Mouse (Mus musculus): Measurements from ENCODE around the gene Enox1. TPM values are rescaled to one million over a fixed set of nuclear protein-coding genes. Genes with fewer than 3 reads are reported as not detected.
A peak's percentile ranks its signal among the peaks of the same experiment; 100 is the strongest.

Enox1 gene
- total and polyA plus RNA-seq, 2 experiments from 2014 or later = 23.1 to 49.6 TPM

DNA sequence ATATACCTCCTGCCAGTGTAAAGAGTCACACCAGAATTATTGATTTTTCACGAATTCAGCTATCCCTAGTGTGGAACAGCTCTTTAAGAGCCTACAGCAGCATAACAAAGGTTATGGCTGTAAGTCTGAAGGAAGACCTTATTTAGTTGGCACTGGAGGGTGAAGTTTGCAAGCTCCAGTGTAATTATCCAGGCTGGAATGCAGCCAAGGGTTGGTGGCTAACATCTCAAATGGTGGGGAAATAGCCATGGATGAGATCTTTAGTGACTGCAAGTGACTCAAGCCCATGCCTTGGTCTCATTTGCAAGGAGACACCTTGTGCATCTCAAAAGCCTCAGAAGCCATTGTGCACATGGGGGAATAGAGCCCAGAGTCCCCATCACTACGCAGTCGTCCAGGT lies 5.9 kb downstream of the Enox1 start:
- ATAC-seq (ENCODE audit: low FRiP score) (no peak), DNase-seq (ENCODE audit: low spot score) (peak; percentile 44)
- TF ChIP-seq CTCF (IDR thresholded peaks at IDR 0.05) = no peak
- Histone ChIP-seq H3K9ac (replicated peaks; ENCODE audit: low read length, poor library complexity, severe bottlenecking) (no peak overlapping the region), H3K4me1 (ENCODE audit: insufficient read depth, low read length) (peaks cover 6% of the 10 kb centered on the region; the same call in 1 of the 2 replicates), H3K4me3 (ENCODE audit: low read depth, low read length) (no peak overlapping the region), H3K27me3 (ENCODE audit: insufficient read depth, low read length) (no peaks in the 10 kb centered on the region), H3K36me3 (ENCODE audit: insufficient read depth, low read length) (no peaks in the 10 kb centered on the region), H3K9me3 (ENCODE audit: low read length) (no peaks in the 10 kb centered on the region), H3K4me2 (ENCODE audit: low read depth, low read length, poor library complexity, severe bottlenecking) (no peak overlapping the region), H3K27ac (ENCODE audit: low read depth, low read length) (no peak overlapping the region)
- WGBS = 73% methylated on average over 3 of the region's 3 CpGs

GRCm38 (mm10) chr14:77164396-77164795 lies 7.8 kb downstream of the Enox1 start:
- H3K4me2 ChIP-seq (ENCODE audit: low read depth, low read length, poor library complexity, severe bottlenecking) = no peak overlapping the region
- H3K9me3 ChIP-seq (ENCODE audit: low read length) = no peaks in the 10 kb centered on the region
- ATAC-seq (ENCODE audit: low FRiP score) (no peak), DNase-seq (ENCODE audit: low spot score) (peak; percentile 25)
- H3K36me3 ChIP-seq (ENCODE audit: insufficient read depth, low read length) = no peaks in the 10 kb centered on the region
- peaks cover 5% of the 10 kb centered on the region; the same call in 1 of the 2 replicates for H3K4me1 ChIP-seq (ENCODE audit: insufficient read depth, low read length)
- 66% methylated on average over 6 of the region's 6 CpGs for WGBS
- H3K9ac ChIP-seq (replicated peaks; ENCODE audit: low read length, poor library complexity, severe bottlenecking) = no peak overlapping the region
- no peaks in the 10 kb centered on the region for H3K27me3 ChIP-seq (ENCODE audit: insufficient read depth, low read length)
- H3K4me3 ChIP-seq (ENCODE audit: low read depth, low read length) = no peak overlapping the region
- TF ChIP-seq CTCF (IDR thresholded peaks at IDR 0.05) = no peak
- no peak overlapping the region for H3K27ac ChIP-seq (ENCODE audit: low read depth, low read length)

DNA sequence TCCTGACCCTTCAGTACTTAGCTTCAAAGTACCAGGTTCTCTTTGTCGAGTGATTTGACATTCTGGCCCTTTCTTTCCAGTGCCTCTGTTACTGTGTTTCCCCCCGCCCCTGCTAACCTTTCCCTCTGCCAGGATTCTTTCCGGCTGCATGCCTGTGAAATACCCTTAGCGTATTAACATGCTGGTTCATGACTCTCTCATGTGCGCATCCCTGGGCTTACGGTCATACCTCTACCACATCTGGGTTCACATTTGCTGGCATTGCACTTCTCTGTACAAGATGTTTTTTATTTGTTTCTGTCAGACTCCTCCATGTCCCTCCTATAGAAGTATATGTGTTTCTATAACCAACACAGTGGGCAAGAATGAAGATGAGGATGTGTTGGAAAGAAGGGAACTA lies 11.6 kb downstream of the Enox1 start:
- no peaks in the 10 kb centered on the region for H3K4me1 ChIP-seq (ENCODE audit: insufficient read depth, low read length)
- 92% methylated on average over 6 of the region's 6 CpGs for WGBS
- H3K4me3 ChIP-seq (ENCODE audit: low read depth, low read length) = no peak overlapping the region
- H3K36me3 ChIP-seq (ENCODE audit: insufficient read depth, low read length) = no peaks in the 10 kb centered on the region
- no peak for DNase-seq (ENCODE audit: low spot score)
- TF ChIP-seq CTCF (IDR thresholded peaks at IDR 0.05) = no peak
- no peak overlapping the region for H3K27ac ChIP-seq (ENCODE audit: low read depth, low read length)
- H3K9me3 ChIP-seq (ENCODE audit: low read length) = no peaks in the 10 kb centered on the region
- no peak overlapping the region for H3K9ac ChIP-seq (replicated peaks; ENCODE audit: low read length, poor library complexity, severe bottlenecking)
- ATAC-seq (ENCODE audit: low FRiP score) = no peak
- no peak overlapping the region for H3K4me2 ChIP-seq (ENCODE audit: low read depth, low read length, poor library complexity, severe bottlenecking)
- no peaks in the 10 kb centered on the region for H3K27me3 ChIP-seq (ENCODE audit: insufficient read depth, low read length)

DNA sequence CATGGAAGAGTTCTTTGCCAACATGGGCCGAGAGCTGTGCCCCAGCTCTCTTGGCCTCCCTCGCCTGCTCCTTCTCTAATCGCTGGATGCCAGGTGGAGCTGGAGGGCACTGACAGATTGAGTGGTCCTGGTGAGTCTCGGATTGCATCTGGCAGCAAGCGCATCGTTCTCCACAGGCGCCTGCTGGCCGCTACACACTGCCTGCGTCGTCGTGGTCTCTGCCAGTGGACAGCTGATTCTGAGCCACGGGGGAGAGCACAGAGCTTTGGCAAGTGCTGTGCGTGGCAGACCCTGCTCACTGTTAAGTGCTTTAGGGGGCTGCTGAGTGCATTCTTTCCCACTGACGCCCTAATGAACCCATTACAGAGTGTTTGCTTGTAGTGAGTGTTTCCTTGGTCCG lies 17.9 kb downstream of the Enox1 start:
- no peaks in the 10 kb centered on the region for H3K9me3 ChIP-seq (ENCODE audit: low read length)
- DNase-seq (ENCODE audit: low spot score) = peak; percentile 90
- TF ChIP-seq CTCF (IDR thresholded peaks at IDR 0.05) = no peak
- no peak overlapping the region for H3K27ac ChIP-seq (ENCODE audit: low read depth, low read length)
- ATAC-seq (ENCODE audit: low FRiP score) = peak; percentile 41; the same call in 1 of the 2 replicates
- H3K4me2 ChIP-seq (ENCODE audit: low read depth, low read length, poor library complexity, severe bottlenecking) = no peak overlapping the region
- 73% methylated on average over 15 of the region's 15 CpGs for WGBS
- no peaks in the 10 kb centered on the region for H3K27me3 ChIP-seq (ENCODE audit: insufficient read depth, low read length)
- H3K9ac ChIP-seq (replicated peaks; ENCODE audit: low read length, poor library complexity, severe bottlenecking) = no peak overlapping the region
- no peaks in the 10 kb centered on the region for H3K4me1 ChIP-seq (ENCODE audit: insufficient read depth, low read length)
- no peaks in the 10 kb centered on the region for H3K36me3 ChIP-seq (ENCODE audit: insufficient read depth, low read length)
- no peak overlapping the region for H3K4me3 ChIP-seq (ENCODE audit: low read depth, low read length)

GRCm38 (mm10) chr14:77174931-77175330 lies 18.4 kb downstream of the Enox1 start:
- Histone ChIP-seq H3K4me2 (ENCODE audit: low read depth, low read length, poor library complexity, severe bottlenecking) (no peak overlapping the region), H3K4me3 (ENCODE audit: low read depth, low read length) (no peak overlapping the region), H3K4me1 (ENCODE audit: insufficient read depth, low read length) (no peaks in the 10 kb centered on the region), H3K9me3 (ENCODE audit: low read length) (no peaks in the 10 kb centered on the region), H3K27ac (ENCODE audit: low read depth, low read length) (no peak overlapping the region), H3K9ac (replicated peaks; ENCODE audit: low read length, poor library complexity, severe bottlenecking) (no peak overlapping the region), H3K27me3 (ENCODE audit: insufficient read depth, low read length) (no peaks in the 10 kb centered on the region), H3K36me3 (ENCODE audit: insufficient read depth, low read length) (no peaks in the 10 kb centered on the region)
- ATAC-seq (ENCODE audit: low FRiP score) (no peak), DNase-seq (ENCODE audit: low spot score) (no peak)
- TF ChIP-seq CTCF (IDR thresholded peaks at IDR 0.05) = no peak
- WGBS = 81% methylated on average over 9 of the region's 9 CpGs

GRCm38 (mm10) chr14:77180241-77180640 lies 23.7 kb downstream of the Enox1 start:
- Histone ChIP-seq H3K27ac (ENCODE audit: low read depth, low read length) (no peak overlapping the region), H3K4me2 (ENCODE audit: low read depth, low read length, poor library complexity, severe bottlenecking) (no peak overlapping the region), H3K9ac (replicated peaks; ENCODE audit: low read length, poor library complexity, severe bottlenecking) (no peak overlapping the region), H3K4me1 (ENCODE audit: insufficient read depth, low read length) (no peaks in the 10 kb centered on the region), H3K36me3 (ENCODE audit: insufficient read depth, low read length) (no peaks in the 10 kb centered on the region), H3K4me3 (ENCODE audit: low read depth, low read length) (no peak overlapping the region), H3K9me3 (ENCODE audit: low read length) (no peaks in the 10 kb centered on the region), H3K27me3 (ENCODE audit: insufficient read depth, low read length) (no peaks in the 10 kb centered on the region)
- no peak for DNase-seq (ENCODE audit: low spot score)
- WGBS = 87% methylated on average over 7 of the region's 7 CpGs
- TF ChIP-seq CTCF (IDR thresholded peaks at IDR 0.05) = no peak
- no peak for ATAC-seq (ENCODE audit: low FRiP score)

All from midbrain, postnatal 0 days (tissue).